Comparison of ENCODE assay signal across 15 mouse cellular contexts in genomic region chr13:100597284-100597683, GRCm38 (mm10).
"Had no signal": no experiment of that assay in that cellular context is flagged by ENCODE, and none has a peak within 500 bp of the region (broad histone marks: within the 10 kb centered on the region; RNA-seq: fewer than 3 reads in every experiment).

No protein-coding gene starts in this region.

- H3K9ac ChIP-seq: neural tube, embryonic 13.5 days; neural tube, embryonic 15.5 days; stomach, embryonic 15.5 days had no signal

- H3K27me3 ChIP-seq: neural tube, embryonic 13.5 days; neural tube, embryonic 15.5 days; stomach, embryonic 15.5 days had no signal

- H3K4me1 ChIP-seq: neural tube, embryonic 13.5 days; neural tube, embryonic 15.5 days; stomach, embryonic 15.5 days had no signal

- H3K9me3 ChIP-seq: neural tube, embryonic 13.5 days; neural tube, embryonic 15.5 days; stomach, embryonic 15.5 days had no signal

- DNase-seq: right cerebral cortex, adult 18-20 months; right cerebral cortex, postnatal 14 days; right cerebral cortex, postnatal 25 days; right cerebral cortex, postnatal 4 days; spleen, adult 18-20 months; thymus, adult 18-20 months; thymus, adult 2 months; thymus, postnatal 14 days; thymus, postnatal 25 days; thymus, postnatal 36 days; thymus, postnatal 4 days had no signal

- H3K4me2 ChIP-seq: neural tube, embryonic 13.5 days; neural tube, embryonic 15.5 days; stomach, embryonic 15.5 days had no signal

- H3K4me3 ChIP-seq: neural tube, embryonic 13.5 days; neural tube, embryonic 15.5 days; stomach, embryonic 15.5 days had no signal

- H3K36me3 ChIP-seq: neural tube, embryonic 13.5 days; neural tube, embryonic 15.5 days; stomach, embryonic 15.5 days had no signal

- H3K27ac ChIP-seq: neural tube, embryonic 13.5 days; neural tube, embryonic 15.5 days; stomach, embryonic 15.5 days; stomach, postnatal 0 days had no signal
